Mouse (Mus musculus): Measurements from ENCODE around the gene Pfkfb4.

Pfkfb4 gene

DNA sequence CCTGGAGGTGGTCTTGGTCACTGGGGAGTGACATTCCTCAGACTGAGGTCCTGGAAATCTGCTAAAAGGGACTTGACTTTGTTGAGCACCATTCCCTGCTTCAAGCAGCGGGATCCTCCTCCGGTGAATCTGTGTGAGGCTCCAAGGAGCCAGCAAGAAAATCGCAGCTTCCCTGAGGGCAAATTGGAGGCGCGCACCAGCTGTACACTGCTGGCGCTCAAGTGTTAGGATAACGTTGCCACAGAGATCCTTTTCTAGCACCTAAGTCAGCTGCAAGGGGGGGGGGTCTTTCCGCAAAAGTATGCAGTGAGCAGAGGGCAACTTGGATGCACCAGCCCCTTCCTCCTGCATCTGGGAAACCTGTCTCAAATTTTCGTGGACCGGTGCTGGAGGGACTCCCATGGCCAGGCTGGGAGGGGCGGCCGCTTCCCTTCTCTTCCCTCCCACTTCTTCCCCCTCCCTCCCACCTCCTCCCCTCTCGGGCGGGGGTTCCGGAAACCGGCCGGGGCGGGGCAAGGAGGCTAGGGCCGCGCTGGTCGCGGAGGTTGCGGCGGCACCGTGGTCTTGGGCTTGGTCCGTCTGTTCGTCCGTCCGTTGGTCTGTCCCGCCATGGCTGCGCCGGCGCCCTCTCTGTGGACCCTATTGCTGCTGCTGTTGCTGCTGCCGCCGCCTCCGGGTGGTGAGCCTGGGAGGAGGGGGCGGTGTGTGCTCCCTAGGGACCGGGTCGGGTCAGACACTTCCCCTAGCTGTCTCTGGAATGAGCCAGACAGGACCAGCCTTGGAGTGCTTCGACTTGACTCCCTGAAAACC lies 46.7 kb downstream of the Pfkfb4 start, which contains the start of gene Shisa5:
Gene Shisa5, plus strand, starts transcription at position 480 of the 810 bp plus-strand sequence.
- peak; percentile 72 to 83 for DNase-seq (ENCODE audit: low spot score in 2 of 2)

DNA sequence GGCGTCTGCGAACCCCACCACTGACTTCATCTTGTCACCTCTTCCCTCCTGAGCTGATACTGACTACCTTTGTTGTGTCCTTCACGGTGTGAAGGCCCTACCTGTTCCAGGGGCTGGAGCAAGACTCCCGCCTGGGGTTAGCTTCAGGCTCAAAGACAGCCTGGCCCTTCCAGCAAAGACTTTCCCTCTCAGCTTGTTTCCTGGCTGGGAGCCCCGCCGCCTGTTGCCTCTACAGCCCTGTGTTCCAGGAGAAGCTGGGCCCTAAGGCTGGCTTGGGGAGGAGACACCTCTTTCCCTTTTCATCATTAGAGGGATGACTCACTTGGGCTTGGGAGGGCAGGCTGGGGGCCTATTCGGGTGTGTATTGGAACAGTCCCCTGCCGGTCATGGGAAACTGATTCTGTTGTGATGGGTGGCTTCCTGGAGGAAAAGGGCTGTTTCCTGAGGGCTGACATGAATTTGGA lies 47.4 kb downstream of the Pfkfb4 start:
- peak; percentile 49 to 62 for DNase-seq (ENCODE audit: low spot score in 2 of 2)

DNA sequence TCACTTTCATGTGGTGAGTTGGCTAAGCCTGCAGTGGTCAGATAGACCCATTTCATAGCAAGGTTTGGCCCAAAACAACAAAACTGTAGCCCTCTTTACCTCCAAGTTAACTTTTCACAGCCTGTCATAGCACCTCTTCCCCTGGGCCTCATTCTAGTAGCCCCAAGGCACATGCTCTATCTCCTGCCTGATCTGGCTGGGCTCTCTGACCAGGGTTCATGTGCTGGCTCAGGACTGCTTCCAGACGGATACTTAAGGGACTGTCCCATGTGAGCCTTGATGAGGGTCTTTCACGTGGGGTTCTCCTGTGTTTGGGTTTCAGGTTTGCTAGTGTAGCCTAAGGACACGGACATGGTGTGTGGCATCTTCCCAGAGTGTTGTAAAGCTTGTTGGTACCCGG lies 48.1 kb downstream of the Pfkfb4 start:
- no peak for DNase-seq (ENCODE audit: low spot score in 2 of 2)

DNA sequence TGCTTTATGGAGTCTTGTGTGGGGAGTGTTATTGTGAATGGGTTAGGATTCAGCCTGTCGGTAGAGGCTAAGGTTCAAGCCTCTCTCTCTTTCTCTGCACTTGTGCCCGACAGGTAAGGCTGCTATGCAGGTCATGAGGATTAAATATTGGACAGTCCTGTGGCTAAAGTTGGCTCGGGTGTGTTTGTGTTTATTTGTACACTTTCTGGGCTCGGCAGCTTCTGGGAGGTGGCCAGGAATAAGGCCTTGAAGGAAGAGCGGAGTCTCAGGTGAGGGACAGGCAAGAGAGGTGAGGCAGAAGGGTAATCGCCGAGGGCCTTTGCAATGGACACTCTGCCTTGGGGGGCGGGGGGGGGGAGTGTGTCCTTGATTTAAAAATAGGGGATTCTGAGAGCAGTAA lies 48.6 kb downstream of the Pfkfb4 start:
- DNase-seq (ENCODE audit: low spot score in 2 of 2): no peak

DNA sequence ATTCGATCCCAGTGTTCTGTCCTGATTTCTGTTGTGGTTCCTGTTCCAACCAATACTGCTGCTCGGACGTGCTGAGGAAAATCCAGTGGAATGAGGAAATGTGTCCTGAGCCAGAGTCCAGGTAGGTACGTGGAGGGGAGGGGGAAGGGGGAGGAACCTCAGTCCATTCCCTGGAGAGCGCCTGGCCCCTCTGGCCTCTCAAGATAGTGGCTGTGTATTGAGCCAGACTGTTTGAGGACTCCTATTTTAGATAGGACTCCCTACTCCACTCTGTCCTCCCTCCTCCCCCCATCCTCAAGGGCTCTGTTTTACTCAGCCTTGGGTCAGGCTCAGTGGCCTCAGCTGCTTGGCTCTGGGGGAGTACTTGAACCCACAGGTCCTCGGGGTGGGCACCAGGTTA lies 49.3 kb downstream of the Pfkfb4 start:
- DNase-seq (ENCODE audit: low spot score in 2 of 2): no peak

DNA sequence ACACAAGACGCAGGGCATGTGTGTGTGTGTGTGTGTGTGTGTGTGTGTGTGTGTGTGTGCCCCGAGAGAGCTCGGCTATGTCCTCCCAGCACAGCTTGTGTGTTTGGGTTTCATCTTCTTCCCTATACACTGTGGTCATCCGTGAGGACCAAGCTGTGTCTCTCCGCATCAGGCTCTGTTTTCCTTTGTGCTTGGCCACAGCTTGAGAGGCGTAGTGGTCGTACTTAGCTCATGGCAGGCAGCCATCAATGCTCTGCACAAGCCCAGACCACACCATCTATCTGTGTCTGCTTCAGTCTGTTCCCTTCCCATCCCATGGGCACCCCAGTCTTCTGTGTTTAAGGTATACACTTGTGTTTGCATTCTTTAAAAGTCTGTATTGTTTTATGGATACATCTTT lies 49.8 kb downstream of the Pfkfb4 start:
- no peak for DNase-seq (ENCODE audit: low spot score in 2 of 2)

DNA sequence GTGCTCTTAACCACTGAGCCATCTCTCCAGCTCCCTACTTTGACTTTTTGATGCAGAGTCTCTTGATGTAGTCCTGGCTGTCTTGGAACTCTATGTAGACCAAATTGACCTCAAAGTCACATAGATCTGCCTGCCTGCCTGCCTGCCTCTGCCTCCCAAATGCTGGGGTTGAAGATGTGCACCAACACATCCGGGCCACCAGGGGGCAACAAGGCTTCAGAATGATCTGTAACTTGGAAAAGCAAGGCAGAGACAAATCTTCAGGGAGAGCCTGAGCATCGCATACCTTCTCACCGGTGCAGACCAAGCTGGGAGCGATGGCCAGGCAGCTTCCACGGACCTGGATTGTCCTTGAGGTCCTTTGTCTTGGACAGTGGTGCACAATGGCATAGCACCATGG lies 54.7 kb downstream of the Pfkfb4 start:
- peak in 1 of 2 experiments; percentile 58 for DNase-seq (ENCODE audit: low spot score in 2 of 2)

DNA sequence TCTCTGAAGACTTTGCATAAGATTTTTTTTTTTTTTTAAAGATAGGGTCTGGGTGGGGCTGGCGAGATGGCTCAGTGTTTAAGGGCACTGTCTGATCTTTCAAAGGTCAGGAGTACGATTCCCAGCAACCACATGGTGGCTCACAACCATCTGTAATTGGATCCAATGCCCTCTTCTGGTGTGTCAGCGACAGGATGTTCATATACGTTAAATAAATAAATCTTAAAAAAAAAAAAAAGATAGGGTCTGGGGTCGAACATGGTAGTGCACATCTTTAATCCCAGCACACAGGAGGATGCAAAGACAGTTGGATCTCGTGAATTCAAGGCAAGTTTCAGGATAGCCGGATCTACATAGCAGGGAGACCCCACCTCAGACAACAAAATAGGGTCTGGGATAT lies 57.7 kb downstream of the Pfkfb4 start:
- DNase-seq (ENCODE audit: low spot score in 2 of 2): no peak

DNA sequence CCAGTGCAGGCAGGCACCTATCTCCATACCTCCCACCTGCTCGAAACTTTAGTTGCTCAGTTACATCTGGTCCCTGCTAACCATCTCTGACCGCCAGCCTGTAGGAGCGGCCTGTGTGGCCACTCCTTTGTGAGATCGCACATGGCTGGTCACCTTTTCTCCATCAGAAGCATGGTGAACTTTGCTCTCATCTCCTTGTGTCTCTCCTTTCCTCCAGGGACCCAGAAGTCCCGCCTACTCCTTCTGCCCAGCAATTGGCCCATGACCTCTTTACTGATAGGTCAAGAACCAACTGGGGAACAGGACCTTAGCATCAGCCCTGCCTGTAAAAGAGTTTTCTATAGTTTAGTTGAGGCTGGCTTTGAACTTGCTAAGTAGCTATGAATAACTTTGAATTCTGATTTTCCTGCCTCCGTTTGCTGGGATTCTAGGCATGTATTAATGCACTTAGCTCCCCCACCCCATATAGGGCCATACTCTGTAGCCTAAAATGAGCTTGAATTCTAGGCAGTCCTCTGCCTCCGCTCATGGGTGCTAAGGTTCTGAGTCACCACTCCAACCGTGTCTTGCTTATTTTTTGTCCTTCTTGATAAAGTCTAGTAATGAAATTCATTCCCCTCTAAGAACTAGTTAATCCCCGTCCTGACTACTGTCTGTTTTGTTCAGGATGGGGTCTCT lies 58.6 kb downstream of the Pfkfb4 start:
- DNase-seq (ENCODE audit: low spot score in 2 of 2): no peak

DNA sequence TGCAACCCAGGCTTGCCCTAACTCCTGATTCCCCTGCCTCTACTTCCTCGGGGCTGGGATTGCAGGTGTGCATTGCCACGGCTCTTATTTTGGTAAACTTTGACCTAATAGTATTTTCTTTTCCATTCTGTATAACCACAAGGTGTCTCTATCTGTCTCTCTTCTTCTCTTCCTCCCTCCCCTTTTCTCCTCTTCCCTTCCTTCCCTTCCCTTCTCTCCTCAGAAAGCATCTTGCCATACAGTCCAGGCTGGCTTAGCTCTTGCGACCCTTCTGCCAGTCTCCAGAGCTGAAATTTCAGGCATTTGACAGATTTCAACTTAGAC lies 59.1 kb downstream of the Pfkfb4 start:
- no peak for DNase-seq (ENCODE audit: low spot score in 2 of 2)

DNA sequence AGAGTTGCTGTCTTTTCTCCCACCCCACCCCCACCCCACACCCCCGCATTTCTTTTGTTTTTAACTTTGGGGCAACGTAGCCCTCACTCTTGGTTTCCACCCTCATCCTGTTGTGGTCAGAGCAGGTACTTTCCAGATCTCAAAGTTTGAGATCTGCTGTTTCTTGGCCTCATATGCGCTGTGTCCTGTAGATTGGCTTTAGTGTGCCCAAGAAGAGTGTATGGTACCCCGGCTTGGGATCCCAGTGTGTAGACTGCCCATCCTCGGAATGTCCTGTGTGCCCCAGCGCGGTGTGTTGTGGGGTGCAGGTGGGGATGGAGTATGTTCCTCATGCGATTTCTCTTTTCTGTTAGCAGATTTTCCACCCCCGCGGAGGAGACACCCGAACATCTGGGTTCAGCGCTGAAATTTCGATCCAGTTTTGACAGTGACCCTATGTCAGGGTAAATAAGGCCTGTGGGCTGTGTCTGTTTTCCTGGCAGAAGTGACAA lies 59.5 kb downstream of the Pfkfb4 start:
- DNase-seq (ENCODE audit: low spot score in 2 of 2): no peak

DNA sequence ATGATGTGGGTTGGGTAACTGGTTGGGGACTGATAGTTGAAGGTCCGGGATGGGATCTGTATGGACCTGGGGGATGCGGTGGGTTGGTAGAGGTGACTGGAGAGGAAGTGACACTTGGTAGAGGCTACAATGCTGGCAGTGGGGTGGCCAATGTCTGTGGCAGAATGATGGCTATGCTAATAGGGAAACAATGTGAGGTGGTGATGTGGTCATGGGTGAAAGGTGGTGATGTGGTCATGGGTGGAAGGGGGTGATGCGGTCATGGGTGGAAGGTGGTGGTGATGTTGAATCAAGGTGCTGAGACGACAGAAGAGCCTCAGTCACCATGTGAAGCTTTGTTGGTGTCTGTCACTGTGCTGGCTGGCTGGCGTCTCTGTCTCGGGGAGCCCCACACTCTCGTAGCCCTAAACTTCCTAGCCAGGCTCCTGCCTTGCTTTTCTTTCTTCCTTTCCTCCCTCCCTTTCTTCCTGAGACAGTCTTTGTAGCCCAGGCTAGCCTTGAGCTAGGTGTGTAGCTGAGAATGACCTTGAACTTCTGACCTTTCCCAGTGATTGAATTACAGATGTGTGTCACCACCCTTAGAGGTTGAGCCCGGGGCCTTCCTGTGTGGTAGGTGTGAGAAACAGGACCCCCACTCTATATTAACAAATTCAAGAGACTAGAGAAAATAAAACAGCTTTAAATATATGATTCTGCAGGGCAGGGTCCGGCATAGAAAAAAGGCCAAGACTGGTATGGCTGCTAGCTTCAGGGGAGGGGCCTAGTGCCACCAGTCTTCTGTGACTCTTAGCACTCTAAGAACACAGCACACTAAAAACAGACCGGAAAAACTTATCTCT lies 60.3 kb downstream of the Pfkfb4 start:
- no peak for DNase-seq (ENCODE audit: low spot score in 2 of 2)

DNA sequence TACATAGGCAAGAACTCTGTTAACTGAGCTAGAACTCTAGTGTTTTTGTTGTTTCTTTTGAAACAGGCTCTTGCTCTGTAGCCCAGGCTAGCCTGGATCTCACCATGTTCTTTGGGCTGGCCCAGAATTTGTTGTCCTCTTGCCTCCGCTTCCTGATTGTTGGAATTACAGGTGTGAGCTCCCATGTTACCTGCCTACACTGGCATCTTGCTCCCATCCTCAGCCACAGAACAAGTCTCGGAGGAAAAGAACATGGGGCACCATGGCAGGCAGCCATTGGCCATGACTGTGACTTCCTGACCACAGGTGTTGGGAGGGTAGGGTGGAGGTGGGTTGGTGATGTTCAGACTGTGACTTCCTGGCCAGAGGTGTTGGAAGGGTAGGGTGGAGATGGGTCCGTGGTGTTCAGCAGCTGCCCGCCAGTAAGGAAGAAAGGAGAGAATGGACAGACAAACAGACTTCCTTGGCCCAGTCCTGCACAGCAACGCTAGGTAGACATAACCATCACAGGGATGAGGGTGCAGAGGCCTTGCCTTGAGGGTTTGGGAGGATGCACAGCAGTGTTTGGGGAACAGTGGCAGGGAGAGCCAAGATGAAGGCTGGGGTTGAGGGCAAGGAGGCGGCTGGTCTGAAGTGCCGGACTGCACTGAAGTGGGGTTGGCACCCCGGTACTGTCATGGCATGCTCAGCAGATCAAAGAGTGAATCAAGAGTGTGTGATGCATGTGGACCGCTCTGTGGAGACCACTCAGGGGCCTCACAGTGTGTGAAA lies 61.1 kb downstream of the Pfkfb4 start:
- no peak for DNase-seq (ENCODE audit: low spot score in 2 of 2)

DNA sequence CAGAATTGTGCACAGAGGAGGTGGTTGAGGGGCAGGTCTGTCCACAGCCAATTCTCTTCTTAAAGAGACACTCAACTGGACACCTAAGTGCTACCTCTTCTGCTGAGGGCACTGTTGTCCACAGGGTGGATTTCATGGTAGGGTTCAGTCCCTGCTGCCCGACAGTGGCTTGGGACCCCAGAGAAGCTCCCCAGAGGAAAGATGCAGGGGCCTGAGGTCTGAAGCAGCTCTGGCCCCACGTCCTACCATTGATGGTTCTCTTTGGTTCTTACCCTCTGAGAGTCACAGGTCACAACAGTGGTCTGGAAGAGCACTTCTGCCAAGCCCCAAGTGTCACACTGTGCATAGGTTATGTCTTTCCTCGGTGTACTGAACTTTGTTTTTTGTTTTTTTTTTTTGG lies 61.8 kb downstream of the Pfkfb4 start:
- no peak for DNase-seq (ENCODE audit: low spot score in 2 of 2)

DNA sequence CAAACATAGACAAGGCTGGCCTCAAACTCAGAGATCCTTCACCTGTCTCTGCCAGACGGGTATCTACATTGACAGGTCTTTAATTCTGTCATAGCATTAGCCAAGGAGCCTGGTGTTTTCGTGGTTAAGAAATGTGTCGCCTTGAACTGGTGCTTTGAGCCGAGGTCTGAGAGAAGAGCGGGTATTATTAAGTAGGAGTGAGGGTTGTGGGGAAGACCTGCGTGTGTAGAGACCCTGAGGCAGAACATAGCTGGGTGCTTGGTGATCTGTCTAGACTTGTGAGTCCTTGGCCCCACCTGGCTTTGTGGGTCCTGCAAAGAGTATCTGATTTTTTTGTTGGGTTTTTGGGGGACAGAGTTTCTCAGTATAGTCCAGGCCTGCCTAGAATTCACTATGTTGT lies 62.3 kb downstream of the Pfkfb4 start:
- no peak for DNase-seq (ENCODE audit: low spot score in 2 of 2)

DNA sequence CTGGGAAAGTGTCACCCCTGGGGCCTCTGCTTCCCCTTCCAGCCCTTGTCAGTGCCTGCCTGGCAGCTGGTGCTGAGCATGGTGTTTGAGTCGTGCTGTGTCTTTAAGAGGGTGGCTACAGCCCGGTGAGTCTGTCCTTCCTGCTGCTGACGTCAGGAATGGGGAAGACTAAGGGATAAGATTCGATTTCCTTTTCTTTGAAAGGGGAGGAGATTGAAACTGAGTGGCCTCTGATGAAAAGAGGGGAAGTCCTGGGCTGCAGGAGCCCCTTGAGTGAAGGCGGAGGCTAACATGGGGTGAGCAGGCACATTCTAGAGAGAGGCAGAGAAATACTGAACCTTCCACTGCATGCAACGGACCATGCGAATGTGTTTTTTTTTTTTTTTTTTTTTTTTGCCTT lies 63.1 kb downstream of the Pfkfb4 start:
- peak; percentile 52 to 67 for DNase-seq (ENCODE audit: low spot score in 2 of 2)

DNA sequence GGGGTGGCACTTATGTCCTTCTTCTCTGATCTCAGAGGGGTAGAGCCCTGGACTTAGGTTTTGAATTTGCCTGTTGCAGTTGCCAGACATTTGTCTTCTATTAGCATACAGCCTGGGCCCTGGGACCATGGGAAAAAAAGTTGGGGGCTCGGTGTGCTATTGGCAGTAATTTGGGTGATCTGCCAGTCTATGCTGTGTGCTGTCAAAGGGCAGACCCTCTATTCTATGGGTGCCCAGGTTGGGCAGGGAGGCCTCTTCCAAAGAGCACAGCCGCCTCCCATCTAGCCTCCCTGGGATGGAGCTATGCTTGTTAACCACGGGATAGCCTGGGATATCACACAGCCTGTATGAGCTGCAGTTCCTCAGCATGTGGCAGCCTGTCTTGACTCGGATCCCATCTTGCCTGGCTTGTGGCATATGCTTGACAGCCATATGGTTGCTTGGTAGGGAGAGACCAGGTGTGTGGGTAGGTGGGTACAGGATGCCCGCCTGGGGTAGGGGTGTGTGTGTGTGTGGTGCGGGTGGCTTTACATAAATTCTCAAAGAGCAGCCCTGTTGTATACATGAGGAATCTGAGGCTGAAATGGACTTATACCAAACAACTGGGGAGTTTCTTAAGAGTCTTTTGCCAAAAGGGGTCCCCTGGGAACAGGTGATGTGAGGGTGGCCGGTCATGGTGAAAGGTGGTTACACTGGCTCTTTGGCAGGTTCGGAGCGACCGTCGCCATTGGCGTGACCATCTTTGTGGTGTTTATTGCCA lies 63.9 kb downstream of the Pfkfb4 start:
- DNase-seq (ENCODE audit: low spot score in 2 of 2): no peak

DNA sequence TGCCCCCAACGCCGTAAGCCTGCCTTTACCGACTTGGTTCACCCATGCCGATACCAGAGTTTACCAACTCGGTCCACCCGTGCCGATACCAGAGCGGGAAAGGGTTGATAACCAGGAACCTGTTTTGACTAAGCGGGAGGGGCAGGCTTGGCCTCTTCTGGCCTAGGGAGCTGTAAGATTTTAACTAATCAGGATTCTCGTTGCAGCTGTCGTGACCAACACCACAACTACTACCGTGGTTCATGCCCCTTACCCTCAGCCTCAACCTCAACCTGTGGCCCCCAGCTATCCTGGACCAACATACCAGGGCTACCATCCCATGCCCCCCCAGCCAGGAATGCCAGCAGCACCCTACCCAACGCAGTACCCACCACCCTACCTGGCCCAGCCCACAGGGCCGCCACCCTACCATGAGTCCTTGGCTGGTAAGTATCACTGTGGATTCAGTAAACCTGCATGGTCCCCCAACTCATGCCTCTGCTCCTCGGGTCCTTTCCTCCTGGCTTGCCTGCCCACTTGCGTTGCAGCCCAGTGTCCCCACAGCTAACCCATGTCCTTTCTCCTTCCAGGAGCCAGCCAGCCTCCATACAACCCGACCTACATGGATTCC lies 64.6 kb downstream of the Pfkfb4 start:
- no peak for DNase-seq (ENCODE audit: low spot score in 2 of 2)

DNA sequence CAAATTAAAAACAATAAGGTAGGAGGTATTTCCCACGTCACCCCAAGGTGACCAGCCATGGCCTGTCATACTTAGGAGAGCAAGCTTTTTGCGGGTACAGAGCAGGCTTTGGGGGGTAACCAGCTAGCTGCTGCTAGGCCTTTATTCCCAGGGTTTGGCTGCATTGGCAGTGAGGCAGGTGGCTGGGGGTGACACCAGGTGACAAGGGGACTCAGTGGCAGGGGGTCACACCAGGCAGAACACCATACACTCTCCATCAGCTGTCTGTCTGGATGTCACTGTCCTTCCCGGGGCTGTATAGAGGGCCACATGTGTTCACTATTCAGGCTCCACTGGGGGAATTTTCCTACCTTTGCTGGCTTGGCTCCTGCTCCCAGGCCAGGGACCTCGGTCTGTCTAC lies 65.3 kb downstream of the Pfkfb4 start:
- DNase-seq (ENCODE audit: low spot score in 2 of 2): no peak

DNA sequence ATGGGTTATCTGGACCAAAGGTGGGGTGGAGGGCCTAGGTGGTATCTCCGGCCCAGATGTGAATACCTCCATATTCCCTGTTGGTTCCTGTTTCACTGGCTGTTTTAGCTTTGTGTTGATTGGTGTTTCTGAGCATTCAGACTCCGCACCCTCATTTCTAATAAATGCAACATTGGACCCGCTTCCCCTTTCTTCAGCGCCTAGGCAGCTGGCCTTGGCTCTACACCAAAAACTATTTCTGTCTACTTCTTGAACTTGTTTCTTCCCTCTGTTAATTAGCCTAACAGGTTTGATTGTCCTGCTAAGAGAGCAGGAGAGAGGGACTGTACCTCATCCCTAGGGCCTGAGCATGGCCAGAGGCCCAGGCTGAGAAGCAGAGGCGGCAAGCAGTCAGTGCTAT lies 66.0 kb downstream of the Pfkfb4 start:
- DNase-seq (ENCODE audit: low spot score in 2 of 2): no peak
